Mouse (Mus musculus) forebrain, embryonic 14.5 days (tissue): Measurements from ENCODE around the gene Nav2. TPM values are rescaled to one million over a fixed set of nuclear protein-coding genes. Genes with fewer than 3 reads are reported as not detected.

Source experiments
- ATAC-seq: fragments of 200-750 bp; cut with Nextera tagmentation; 2 replicates; pipeline ENCODE4 v1.8.0; 2017; ENCODE audit warnings: mild to moderate bottlenecking, moderate library complexity
- DNase-seq: peaks from one replicate; pipeline ENCODE4 v3.0.0-alpha.2; 2015; ENCODE audit warnings: low spot score
- H3K27ac ChIP-seq: fragments of 300-500 bp; sonication (generic); 2 replicates; pipeline ENCODE4 v1.5.1; 2014; ENCODE audit warnings: low read depth, mild to moderate bottlenecking, control low read depth, low read length, moderate library complexity
- H3K27me3 ChIP-seq: fragments of 300-500 bp; sonication (generic); replicated peaks from 2 replicates; pipeline ENCODE4 v1.6.1; 2014; ENCODE audit warnings: low read length, control low read depth, mixed read lengths; ENCODE audit not compliant: control insufficient read depth, insufficient read depth
- H3K36me3 ChIP-seq: fragments of 300-500 bp; sonication (generic); 2 replicates; pipeline ENCODE4 v1.6.1; 2014; ENCODE audit warnings: low read length, control low read depth; ENCODE audit not compliant: control insufficient read depth, insufficient read depth
- H3K4me1 ChIP-seq: fragments of 300-500 bp; sonication (generic); 2 replicates; pipeline ENCODE4 v1.6.1; 2014; ENCODE audit warnings: antibody characterized with exemption, low read length, control low read depth; ENCODE audit not compliant: control insufficient read depth, insufficient read depth
- H3K4me2 ChIP-seq: fragments of 300-500 bp; sonication (generic); 2 replicates; pipeline ENCODE4 v1.6.1; 2014; ENCODE audit warnings: mild to moderate bottlenecking, control low read depth, low read length
- H3K4me3 ChIP-seq: fragments of 300-500 bp; sonication (generic); 2 replicates; pipeline ENCODE4 v1.5.1; 2014; ENCODE audit warnings: low read depth, low read length, control low read depth
- H3K9ac ChIP-seq: fragments of 300-500 bp; sonication (generic); 2 replicates; pipeline ENCODE4 v1.6.1; 2014; ENCODE audit warnings: mild to moderate bottlenecking, low read length, control low read depth, moderate library complexity
- H3K9me3 ChIP-seq: fragments of 300-500 bp; sonication (generic); replicated peaks from 2 replicates; pipeline ENCODE4 v1.6.1; 2016; ENCODE audit warnings: low read length, control low read depth, mixed read lengths; ENCODE audit not compliant: control insufficient read depth
- WGBS: fragments of 180-500 bp; shearing (Covaris S2); extraction: QIAGEN DNeasy Blood & Tissue Kit; methylation state at CpG from one replicate; pipeline ENCODE4 v1.1.7; 2014; 5-methylcytosine and 5-hydroxymethylcytosine counted together
- polyA plus RNA-seq: library from polyadenylated mRNA; unstranded; fragments of >200 nt; fragmentation: Nextera tagmentation; extraction: Ambion mirVana; gene quantifications from 2 replicates; pipeline ENCODE4 v1.2.1, GENCODE M21; 2014

Gene Nav2
- polyA plus RNA-seq, 1 experiment from 2014 or later: 6.3 TPM

DNA sequence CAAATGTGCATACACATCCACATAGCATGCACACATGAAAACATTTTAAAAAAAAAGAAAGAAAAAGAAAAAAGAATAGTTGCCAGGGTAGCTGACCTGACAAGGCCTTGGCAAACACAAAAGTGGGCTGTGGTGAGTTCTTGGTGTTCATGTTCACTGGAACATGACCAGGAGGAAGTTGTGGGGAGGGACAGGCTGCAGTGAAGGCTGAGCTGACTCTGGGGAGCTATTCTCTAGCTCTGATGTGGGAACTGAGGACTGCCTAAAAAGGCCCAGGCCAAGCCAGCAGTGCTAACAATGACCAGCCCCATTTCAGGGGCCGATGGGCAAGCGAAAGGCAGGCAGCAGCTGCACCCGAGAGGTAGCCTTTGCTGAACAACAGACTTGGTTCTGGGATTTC is 388.6 kb downstream of the Nav2 start:
- Histone ChIP-seq H3K4me3 (no peak overlapping the region), H3K4me2 (no peak overlapping the region), H3K27me3 (no peaks in the 10 kb centered on the region), H3K9ac (no peak overlapping the region), H3K4me1 (no peaks in the 10 kb centered on the region), H3K36me3 (no peaks in the 10 kb centered on the region), H3K27ac (no peak overlapping the region), H3K9me3 (no peaks in the 10 kb centered on the region)
- WGBS: 83% methylated on average over 3 of the region's 3 CpGs
- DNase-seq (no peak), ATAC-seq (no peak)

GRCm38 (mm10) chr7:49298431-49298839 is 389.9 kb downstream of the Nav2 start:
- no peak for ATAC-seq

GRCm38 (mm10) chr7:49301487-49301886 is 393.0 kb downstream of the Nav2 start:
- Histone ChIP-seq H3K27ac (no peak overlapping the region), H3K36me3 (no peaks in the 10 kb centered on the region), H3K9ac (no peak overlapping the region), H3K4me2 (no peak overlapping the region), H3K4me1 (peaks cover 9% of the 10 kb centered on the region; the same call in 1 of the 2 replicates), H3K27me3 (no peaks in the 10 kb centered on the region), H3K9me3 (no peaks in the 10 kb centered on the region), H3K4me3 (no peak overlapping the region)
- no peak for DNase-seq
- no peak for ATAC-seq
- 88% methylated on average over 6 of the region's 6 CpGs for WGBS

More at GRCm38 (mm10) chr7:49298431-49298839, 389.9 kb downstream of the Nav2 start:
- no peak for DNase-seq
- Histone ChIP-seq H3K9me3 (no peaks in the 10 kb centered on the region), H3K27ac (no peak overlapping the region), H3K4me3 (no peak overlapping the region), H3K4me1 (no peaks in the 10 kb centered on the region), H3K36me3 (no peaks in the 10 kb centered on the region), H3K9ac (no peak overlapping the region), H3K27me3 (no peaks in the 10 kb centered on the region), H3K4me2 (no peak overlapping the region)
- WGBS: 34% methylated on average over 4 of the region's 4 CpGs

GRCm38 (mm10) chr7:49303600-49304411 is 395.3 kb downstream of the Nav2 start:
- DNase-seq (peak; percentile 18), ATAC-seq (peak; percentile 58; the same call in 1 of the 2 replicates)
- Histone ChIP-seq H3K27ac (no peak overlapping the region), H3K36me3 (no peaks in the 10 kb centered on the region), H3K9me3 (no peaks in the 10 kb centered on the region), H3K9ac (peak overlapping the region; percentile 49), H3K4me3 (peak overlapping the region; percentile 32), H3K4me1 (peaks cover 9% of the 10 kb centered on the region; the same call in 1 of the 2 replicates), H3K4me2 (peak overlapping the region; percentile 65), H3K27me3 (no peaks in the 10 kb centered on the region)
- under 1% methylated on average over 31 of the region's 31 CpGs for WGBS

DNA sequence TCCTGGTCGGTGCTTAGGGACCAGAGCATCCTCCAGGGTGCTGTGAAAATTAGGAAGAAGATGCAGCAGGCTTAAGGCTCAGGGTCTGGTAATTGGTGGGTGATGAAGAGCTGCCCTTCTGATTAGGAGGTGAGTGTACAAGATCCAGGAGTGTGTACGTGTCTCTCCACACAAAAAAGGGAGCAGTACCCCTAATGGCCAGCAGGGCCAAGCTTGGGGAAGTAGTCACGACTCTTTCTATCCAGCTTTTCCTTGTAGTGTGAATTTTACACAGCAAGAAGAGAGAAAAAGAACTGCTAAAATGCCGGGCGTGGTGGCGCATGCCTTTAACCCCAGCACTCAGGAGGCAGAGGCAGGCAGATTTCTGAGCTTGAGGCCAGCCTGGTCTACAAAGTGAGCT is 399.2 kb downstream of the Nav2 start:
- Histone ChIP-seq H3K4me1 (peaks cover 9% of the 10 kb centered on the region; the same call in 1 of the 2 replicates), H3K9ac (no peak overlapping the region), H3K4me3 (no peak overlapping the region), H3K4me2 (no peak overlapping the region), H3K36me3 (no peaks in the 10 kb centered on the region), H3K27ac (no peak overlapping the region), H3K9me3 (no peaks in the 10 kb centered on the region), H3K27me3 (no peaks in the 10 kb centered on the region)
- DNase-seq (no peak), ATAC-seq (no peak)
- 85% methylated on average over 6 of the region's 6 CpGs for WGBS

GRCm38 (mm10) chr7:49309746-49310145 is 401.2 kb downstream of the Nav2 start:
- H3K36me3 ChIP-seq: no peaks in the 10 kb centered on the region
- no peak overlapping the region for H3K4me2 ChIP-seq
- no peak overlapping the region for H3K27ac ChIP-seq
- H3K9me3 ChIP-seq: no peaks in the 10 kb centered on the region
- WGBS: 80% methylated on average over 5 of the region's 5 CpGs
- H3K4me3 ChIP-seq: no peak overlapping the region
- ATAC-seq: no peak
- peaks cover 3% of the 10 kb centered on the region; the same call in 1 of the 2 replicates for H3K4me1 ChIP-seq
- DNase-seq: no peak
- H3K9ac ChIP-seq: no peak overlapping the region
- H3K27me3 ChIP-seq: no peaks in the 10 kb centered on the region

DNA sequence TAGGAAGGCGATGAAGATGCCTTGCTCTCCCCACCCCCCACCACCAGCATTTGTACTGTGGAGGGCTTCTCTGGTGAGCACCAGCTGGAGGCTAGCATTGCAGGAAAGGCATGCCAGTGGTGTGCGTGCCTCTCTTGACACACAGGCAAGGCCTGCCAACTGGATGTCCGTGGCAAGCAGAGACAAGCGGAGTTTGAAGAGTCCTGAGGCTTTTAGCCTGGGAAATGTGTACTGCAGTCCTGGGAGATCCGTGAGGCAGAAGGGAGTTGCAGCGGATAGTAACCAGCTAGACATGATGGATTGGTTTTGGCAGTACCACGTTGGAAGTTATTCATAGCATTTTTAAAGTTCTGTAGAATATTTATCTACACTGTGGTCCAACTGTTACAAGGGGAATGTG is 405.4 kb downstream of the Nav2 start:
- Histone ChIP-seq H3K27me3 (no peaks in the 10 kb centered on the region), H3K4me3 (no peak overlapping the region), H3K9me3 (no peaks in the 10 kb centered on the region), H3K36me3 (no peaks in the 10 kb centered on the region), H3K4me2 (no peak overlapping the region), H3K4me1 (no peaks in the 10 kb centered on the region), H3K9ac (no peak overlapping the region), H3K27ac (no peak overlapping the region)
- 84% methylated on average over 7 of the region's 7 CpGs for WGBS
- no peak for DNase-seq
- no peak for ATAC-seq

DNA sequence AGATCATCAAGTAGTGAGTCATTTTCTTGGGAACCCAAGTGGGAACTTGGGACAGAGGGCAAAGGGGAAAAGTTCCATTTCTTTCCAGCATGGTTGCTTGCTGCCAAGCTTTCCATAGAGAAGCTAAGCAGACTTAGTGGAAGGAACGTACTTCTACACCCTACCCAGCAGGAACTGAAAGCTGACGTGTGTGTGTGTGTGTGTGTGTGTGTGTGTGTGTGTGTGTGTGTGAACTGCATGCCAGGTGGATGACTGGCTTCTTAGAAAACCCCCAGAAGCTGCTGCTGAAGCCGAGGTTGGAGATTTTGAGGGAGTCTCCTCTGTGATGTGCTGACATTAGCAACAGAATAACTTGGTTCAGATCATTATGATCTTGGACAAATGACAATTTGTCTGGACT is 406.5 kb downstream of the Nav2 start:
- no peak for ATAC-seq
- Histone ChIP-seq H3K4me2 (no peak overlapping the region), H3K36me3 (no peaks in the 10 kb centered on the region), H3K27ac (no peak overlapping the region), H3K4me1 (no peaks in the 10 kb centered on the region), H3K9me3 (no peaks in the 10 kb centered on the region), H3K27me3 (no peaks in the 10 kb centered on the region), H3K9ac (no peak overlapping the region), H3K4me3 (no peak overlapping the region)
- no peak for DNase-seq
- 64% methylated on average over 3 of the region's 3 CpGs for WGBS

DNA sequence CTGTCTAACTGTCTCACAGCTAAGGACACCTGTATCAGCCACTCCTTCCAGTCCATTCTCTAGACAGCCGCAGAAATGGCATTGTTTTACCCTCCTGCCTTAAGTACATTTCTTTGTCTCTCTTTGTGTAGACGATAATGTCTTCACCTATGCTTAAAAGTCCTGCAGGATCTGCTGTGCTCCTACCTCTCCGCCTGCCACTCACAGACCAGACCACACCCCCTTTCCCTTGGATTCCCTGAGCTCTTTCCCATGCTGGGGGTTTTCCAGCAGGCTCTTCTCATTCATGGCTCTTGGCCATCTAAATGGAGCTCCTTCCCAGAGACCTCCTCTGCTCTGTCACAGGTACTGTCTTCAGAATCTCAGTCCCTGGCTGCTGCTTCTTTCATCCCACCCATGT is 408.1 kb downstream of the Nav2 start:
- Histone ChIP-seq H3K27me3 (no peaks in the 10 kb centered on the region), H3K36me3 (no peaks in the 10 kb centered on the region), H3K4me2 (no peak overlapping the region), H3K27ac (no peak overlapping the region), H3K9me3 (no peaks in the 10 kb centered on the region), H3K4me1 (no peaks in the 10 kb centered on the region), H3K4me3 (no peak overlapping the region), H3K9ac (no peak overlapping the region)
- 73% methylated on average over 3 of the region's 3 CpGs for WGBS
- no peak for ATAC-seq
- no peak for DNase-seq
